Mouse (Mus musculus) thymus, adult 18-20 months (tissue): ENCODE measurements around the gene Gabrr3.
A peak's percentile ranks its signal among the peaks of the same experiment; 100 is the strongest.

Source experiments
- DNase-seq, 2 experiments: peaks; one replicate each; pipeline ENCODE4 v3.0.0; 2022; ENCODE audit warnings: mixed read lengths in 2 of 2

Gabrr3 gene

GRCm38 (mm10) chr16:59471637-59472278 is 64.6 kb downstream of the Gabrr3 start, which contains the start of gene Riox2:
TSS of gene Riox2 (plus strand) at chr16:59471775.
- peak; percentile 68 to 71 for DNase-seq

GRCm38 (mm10) chr16:59472546-59472945 is 65.4 kb downstream of the Gabrr3 start:
- no peak for DNase-seq

GRCm38 (mm10) chr16:59474788-59475187 is 67.7 kb downstream of the Gabrr3 start:
- DNase-seq: peak in 1 of 2 experiments; percentile 10

GRCm38 (mm10) chr16:59477955-59478354 is 70.8 kb downstream of the Gabrr3 start:
- DNase-seq: no peak

GRCm38 (mm10) chr16:59487239-59487638 is 80.1 kb downstream of the Gabrr3 start:
- DNase-seq: no peak

GRCm38 (mm10) chr16:59487975-59488548 is 80.9 kb downstream of the Gabrr3 start:
- no peak for DNase-seq

DNA sequence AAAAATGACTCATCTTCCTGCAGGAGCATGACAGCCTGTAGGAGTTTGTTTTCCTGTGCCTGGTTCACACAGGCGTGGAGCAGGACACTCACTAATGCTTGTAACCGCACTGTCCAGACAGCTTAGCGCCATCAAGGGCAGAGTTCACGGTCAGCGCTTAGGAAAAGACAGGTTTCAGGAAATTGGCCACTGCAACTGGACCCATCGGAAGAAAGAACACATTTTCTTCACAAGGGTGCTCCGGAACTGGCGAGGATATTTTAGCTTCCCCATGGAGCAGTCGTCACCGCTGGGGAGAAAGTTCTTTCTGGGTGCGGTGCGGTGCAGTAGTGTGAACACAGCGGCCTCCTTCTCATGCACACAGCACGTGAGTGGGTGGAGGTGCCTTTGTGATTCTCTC is 86.1 kb downstream of the Gabrr3 start:
- DNase-seq: no peak

DNA sequence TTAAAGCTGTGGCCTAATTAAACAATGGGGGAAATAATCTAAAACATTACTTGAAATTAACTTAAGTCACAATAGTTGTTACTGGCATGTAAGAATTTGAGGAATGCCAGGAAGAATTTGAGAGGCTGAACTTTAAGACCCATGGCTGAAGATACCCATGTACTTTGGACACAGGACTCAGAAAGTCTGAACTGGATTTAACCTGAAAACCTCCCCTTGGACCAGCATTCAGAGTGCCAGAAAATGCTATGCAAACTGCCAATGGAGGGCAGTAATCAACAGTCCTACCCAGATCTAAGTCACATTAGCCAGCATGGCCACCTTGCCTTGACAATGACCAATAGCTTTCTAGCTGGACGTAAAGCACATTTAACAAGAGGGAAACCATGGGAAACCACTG is 90.8 kb downstream of the Gabrr3 start:
- DNase-seq: no peak

DNA sequence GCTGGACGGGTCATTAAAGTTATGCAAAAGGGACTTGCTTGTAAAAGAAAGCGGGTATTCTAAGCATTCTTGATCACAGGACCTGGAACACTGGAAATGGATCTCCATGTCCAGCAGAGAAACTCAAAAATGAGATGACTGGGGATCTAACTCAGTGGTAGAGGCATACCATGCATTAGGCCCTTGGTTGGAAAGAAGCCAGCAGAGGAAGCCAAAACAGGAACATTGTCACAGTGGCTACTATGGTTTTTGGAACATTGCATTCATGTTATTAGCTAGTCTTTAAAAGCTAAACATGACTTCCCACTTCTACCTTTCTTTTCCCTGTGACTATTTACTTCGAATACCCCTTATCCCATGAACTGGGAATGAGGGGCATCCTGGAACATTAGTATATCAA is 92.0 kb downstream of the Gabrr3 start:
- DNase-seq: no peak

DNA sequence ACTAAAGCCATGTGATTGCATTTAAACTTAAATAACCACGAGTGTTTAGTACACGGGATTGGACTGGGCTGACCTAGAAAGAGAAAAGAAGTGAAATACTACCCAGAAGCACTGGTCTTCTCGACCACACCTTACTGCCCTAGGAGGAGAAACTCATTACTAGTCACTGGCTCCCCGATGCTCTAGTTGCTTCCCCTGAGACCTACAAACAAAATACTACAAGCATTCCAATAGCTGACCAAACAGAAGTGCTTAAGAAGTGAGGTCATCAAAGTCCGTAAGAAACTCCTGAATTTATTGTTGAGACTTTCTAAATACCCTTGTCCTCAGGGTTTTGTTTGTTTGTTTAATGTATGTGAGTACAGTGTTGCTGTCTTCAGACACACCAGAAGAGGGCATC is 102.7 kb downstream of the Gabrr3 start:
- no peak for DNase-seq
